Mouse (Mus musculus) heart, adult 2 months (tissue): Measurements from ENCODE around the gene Rnf11. TPM values are rescaled to one million over a fixed set of nuclear protein-coding genes. Genes with fewer than 3 reads are reported as not detected.

Experiments
- DNase-seq, 2 experiments: peaks; one replicate each; pipeline ENCODE4 v3.0.0; 2021
- H3K27ac ChIP-seq: fragments of 200-600 bp; 2 replicates; pipeline ENCODE4 v1.8.1; 2022
- H3K27me3 ChIP-seq: fragments of 200-500 bp; 2 replicates; pipeline ENCODE4 v1.6.1; 2012; ENCODE audit warnings: mild to moderate bottlenecking, low read length, inconsistent platforms, mixed read lengths; ENCODE audit not compliant: control insufficient read depth, insufficient read depth
- H3K36me3 ChIP-seq: fragments of 200-500 bp; 2 replicates; pipeline ENCODE4 v1.6.1; 2012; ENCODE audit warnings: low read length, inconsistent platforms; ENCODE audit not compliant: control insufficient read depth, insufficient read depth
- H3K4me1 ChIP-seq: fragments of 200-500 bp; 2 replicates; pipeline ENCODE4 v1.6.1; 2011; ENCODE audit warnings: low read length; ENCODE audit not compliant: control insufficient read depth, insufficient read depth
- H3K4me3 ChIP-seq: fragments of 200-600 bp; 2 replicates; pipeline ENCODE4 v1.8.1; 2022
- H3K79me2 ChIP-seq: fragments of 200-500 bp; replicated peaks from 2 replicates; pipeline ENCODE4 v1.6.1; 2012; ENCODE audit warnings: mild to moderate bottlenecking, inconsistent platforms, low read length, moderate library complexity, mixed read lengths; ENCODE audit not compliant: control insufficient read depth, insufficient read depth
- H3K9ac ChIP-seq: fragments of 200-500 bp; 2 replicates; pipeline ENCODE4 v1.6.1; 2012; ENCODE audit warnings: low read depth, mild to moderate bottlenecking, control low read depth, inconsistent platforms, low read length, mixed read lengths
- CTCF ChIP-seq: fragments of 200-600 bp; IDR thresholded peaks from 2 replicates; pipeline ENCODE4 v1.8.1; 2022; ENCODE audit warnings: antibody characterized with exemption, mild to moderate bottlenecking, moderate library complexity
- EP300 ChIP-seq: fragments of 200-500 bp; IDR thresholded peaks from 2 replicates; pipeline ENCODE4 v1.6.1; 2011; ENCODE audit warnings: low read depth, low read length, control low read depth; ENCODE audit not compliant: insufficient read depth
- POLR2A ChIP-seq: fragments of 200-500 bp; IDR thresholded peaks from 2 replicates; pipeline ENCODE4 v1.6.1; 2011; ENCODE audit warnings: mild to moderate bottlenecking, low read depth, low read length, control low read depth; ENCODE audit not compliant: insufficient read depth
- WGBS: fragments of 180-500 bp; shearing (Covaris S2); methylation state at CpG from one replicate; pipeline ENCODE4 v1.1.7; 2018; 5-methylcytosine and 5-hydroxymethylcytosine counted together
- intact Hi-C: fragments of 180-260 bp; cut with DNase I; formaldehyde crosslinking; loops from one replicate; pipeline ENCODE4 v1.15.1; 2025
- long read RNA-seq: library from polyadenylated mRNA; stranded (forward); transcript quantifications from one replicate; pipeline ENCODE4 v2.0.0, GENCODE M21; 2021
- polyA plus RNA-seq: library from polyadenylated mRNA; depleted of rRNA; stranded (reverse); fragments of >200 nt; gene quantifications from 2 replicates; pipeline ENCODE4 v1.2.3, GENCODE M21; 2012; rRNA removed
- total RNA-seq, 2 experiments: library from RNA; stranded (reverse); gene quantifications; 2 replicates each; pipeline ENCODE4 v1.2.3; 2021

The Rnf11 gene
- total RNA-seq (100 to 1,000 TPM; 109 to 112 TPM), polyA plus RNA-seq (40.5 and 87.0 TPM in 2 replicates)
- long read RNA-seq, full-length matches to known transcripts, result 110 of 117 reads
- long read RNA-seq, partial matches to known transcripts, result 0 of 117 reads
- long read RNA-seq, other reads (novel, unspliced or antisense), result 7 of 117 reads

GRCm38 (mm10) chr4:109484621-109485020 is at the start of gene Rnf11:
Gene Rnf11 (minus strand): TSS chr4:109484728.
- H3K27me3 ChIP-seq, result no peaks in the 10 kb centered on the region
- H3K4me3 ChIP-seq, result no peak within 1 kb of the TSS
- H3K27ac ChIP-seq, result no peak within 1 kb of the TSS
- no peaks in the 10 kb centered on the region for H3K36me3 ChIP-seq
- intact Hi-C loops, result no loop called here
- TF ChIP-seq EP300, result no peak
- TF ChIP-seq CTCF, result no peak
- no peak for TF ChIP-seq POLR2A
- no peaks in the 10 kb centered on the region for H3K79me2 ChIP-seq
- no peaks in the 10 kb centered on the region for H3K4me1 ChIP-seq
- DNase-seq, result no peak
- WGBS, result 72% methylated on average over 3 of the region's 3 CpGs
- no peak within 1 kb of the TSS for H3K9ac ChIP-seq

- WGBS, result 90% methylated on average over 2 of the region's 2 CpGs
- Histone ChIP-seq H3K79me2 (no peaks in the 10 kb centered on the region), H3K4me1 (no peaks in the 10 kb centered on the region), H3K4me3 (no peak within 1 kb of the TSS), H3K27ac (no peak within 1 kb of the TSS), H3K36me3 (no peaks in the 10 kb centered on the region), H3K27me3 (no peaks in the 10 kb centered on the region), H3K9ac (no peak within 1 kb of the TSS)
- intact Hi-C loops, result no loop called here
- TF ChIP-seq EP300 (no peak), POLR2A (no peak), CTCF (no peak)
- no peak for DNase-seq
These were observed 46.6 kb upstream of the Rnf11 start, which contains the start of gene 4930522H14Rik for GRCm38 (mm10) chr4:109531111-109531510. Gene 4930522H14Rik (minus strand): TSS chr4:109531297.

DNA sequence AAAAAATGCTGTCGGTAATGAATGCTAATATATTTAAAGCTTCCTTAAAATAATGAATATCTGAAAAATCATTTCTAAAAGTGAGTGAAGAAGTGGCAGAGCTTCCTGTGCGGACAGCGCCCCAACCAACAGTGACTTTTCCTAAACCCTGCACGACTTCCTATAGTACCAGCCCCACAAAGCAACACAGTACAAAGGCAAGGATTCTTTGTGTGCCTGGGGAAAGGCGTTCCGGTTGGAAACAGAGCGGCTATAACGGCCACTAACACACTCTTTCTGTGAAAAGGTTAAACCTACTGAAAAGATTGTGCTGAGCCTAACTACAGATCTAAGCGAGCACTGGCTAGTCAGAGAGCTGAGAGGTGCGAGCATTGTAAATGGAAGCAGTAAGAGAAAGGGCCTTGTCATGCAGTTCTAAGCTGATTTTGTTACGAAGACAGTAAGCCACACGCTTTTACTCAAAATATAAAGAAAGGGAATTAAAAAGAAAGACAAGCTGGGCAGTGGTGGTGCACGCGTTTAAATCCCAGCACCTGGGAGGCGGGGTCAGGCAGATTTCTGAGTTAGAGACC is 45.8 kb upstream of the Rnf11 start:
- intact Hi-C loops, result no loop called here
- DNase-seq, result no peak
- no peak for TF ChIP-seq POLR2A
- no peak for TF ChIP-seq CTCF
- no peak for TF ChIP-seq EP300

GRCm38 (mm10) chr4:109504885-109505284 is 20.4 kb upstream of the Rnf11 start:
- no peaks in the 10 kb centered on the region for H3K4me1 ChIP-seq
- H3K9ac ChIP-seq, result no peak overlapping the region
- H3K27me3 ChIP-seq, result no peaks in the 10 kb centered on the region
- peak; percentile 34 to 39 for DNase-seq
- intact Hi-C loops, result loop anchor here (2.0 kb wide), 4 partner anchors 66 to 516 kb away; no protein-coding TSS in a partner anchor
- TF ChIP-seq POLR2A, result no peak
- peak; percentile 86 for TF ChIP-seq CTCF
- no peak for TF ChIP-seq EP300
- WGBS, result 6% methylated on average over 5 of the region's 5 CpGs
- H3K36me3 ChIP-seq, result no peaks in the 10 kb centered on the region
- H3K79me2 ChIP-seq, result no peaks in the 10 kb centered on the region
- no peak overlapping the region for H3K27ac ChIP-seq
- no peak overlapping the region for H3K4me3 ChIP-seq

More for the DNA sequence above, 45.8 kb upstream of the Rnf11 start:
- H3K36me3 ChIP-seq, result no peaks in the 10 kb centered on the region
- no peak overlapping the region for H3K9ac ChIP-seq
- no peak overlapping the region for H3K4me3 ChIP-seq
- no peaks in the 10 kb centered on the region for H3K79me2 ChIP-seq
- H3K4me1 ChIP-seq, result no peaks in the 10 kb centered on the region
- H3K27ac ChIP-seq, result no peak overlapping the region
- no peaks in the 10 kb centered on the region for H3K27me3 ChIP-seq
- WGBS, result 75% methylated on average over 15 of the region's 15 CpGs

GRCm38 (mm10) chr4:109498476-109498875 is 13.9 kb upstream of the Rnf11 start:
- Histone ChIP-seq H3K9ac (no peak overlapping the region), H3K4me1 (no peaks in the 10 kb centered on the region), H3K4me3 (no peak overlapping the region), H3K79me2 (no peaks in the 10 kb centered on the region), H3K36me3 (no peaks in the 10 kb centered on the region), H3K27me3 (no peaks in the 10 kb centered on the region), H3K27ac (no peak overlapping the region)
- no peak for DNase-seq
- WGBS, result 76% methylated on average over 11 of the region's 11 CpGs
- intact Hi-C loops, result no loop called here
- TF ChIP-seq POLR2A (no peak), EP300 (no peak)

- no peaks in the 10 kb centered on the region for H3K4me1 ChIP-seq
- DNase-seq, result no peak
- TF ChIP-seq EP300 (no peak), CTCF (no peak), POLR2A (no peak)
- H3K79me2 ChIP-seq, result no peaks in the 10 kb centered on the region
- H3K36me3 ChIP-seq, result no peaks in the 10 kb centered on the region
- no peak overlapping the region for H3K4me3 ChIP-seq
- H3K27ac ChIP-seq, result no peak overlapping the region
- no peak overlapping the region for H3K9ac ChIP-seq
- intact Hi-C loops, result no loop called here
- no peaks in the 10 kb centered on the region for H3K27me3 ChIP-seq
These were observed 9.1 kb upstream of the Rnf11 start for GRCm38 (mm10) chr4:109493581-109493980.
